Mouse (Mus musculus): Measurements from ENCODE around the gene Srbd1.

Srbd1 gene

GRCm38 (mm10) chr17:85981869-85982268 is 163.1 kb downstream of the Srbd1 start:
- DNase-seq (ENCODE audit: low spot score): no peak

GRCm38 (mm10) chr17:85978876-85979275 is 166.1 kb downstream of the Srbd1 start:
- no peak for DNase-seq (ENCODE audit: low spot score)

GRCm38 (mm10) chr17:85975077-85975476 is 169.9 kb downstream of the Srbd1 start:
- DNase-seq (ENCODE audit: low spot score): no peak

- no peak for DNase-seq (ENCODE audit: low spot score)
Measured at GRCm38 (mm10) chr17:85974591-85974990, 170.4 kb downstream of the Srbd1 start.

GRCm38 (mm10) chr17:85971120-85971519 is 173.9 kb downstream of the Srbd1 start:
- no peak for DNase-seq (ENCODE audit: low spot score)

GRCm38 (mm10) chr17:85961653-85962052 is 183.3 kb downstream of the Srbd1 start:
- DNase-seq (ENCODE audit: low spot score): no peak

- no peak for DNase-seq (ENCODE audit: low spot score)
Measured at GRCm38 (mm10) chr17:85951771-85952170, 193.2 kb downstream of the Srbd1 start.

- no peak for DNase-seq (ENCODE audit: low spot score)
Measured at GRCm38 (mm10) chr17:85949919-85950505, 195.0 kb downstream of the Srbd1 start.

GRCm38 (mm10) chr17:85948911-85949909 is 195.8 kb downstream of the Srbd1 start:
- no peak for DNase-seq (ENCODE audit: low spot score)

GRCm38 (mm10) chr17:85944726-85945125 is 200.2 kb downstream of the Srbd1 start:
- DNase-seq (ENCODE audit: low spot score): no peak

GRCm38 (mm10) chr17:85943994-85944640 is 200.9 kb downstream of the Srbd1 start:
- DNase-seq (ENCODE audit: low spot score): no peak

GRCm38 (mm10) chr17:85943551-85943981 is 201.4 kb downstream of the Srbd1 start:
- no peak for DNase-seq (ENCODE audit: low spot score)

- no peak for DNase-seq (ENCODE audit: low spot score)
Measured at GRCm38 (mm10) chr17:85943071-85943470, 201.9 kb downstream of the Srbd1 start.

GRCm38 (mm10) chr17:85942123-85942522 is 202.9 kb downstream of the Srbd1 start:
- no peak for DNase-seq (ENCODE audit: low spot score)

GRCm38 (mm10) chr17:85941141-85941738 is 203.7 kb downstream of the Srbd1 start:
- no peak for DNase-seq (ENCODE audit: low spot score)

GRCm38 (mm10) chr17:85937131-85937530 is 207.8 kb downstream of the Srbd1 start:
- no peak for DNase-seq (ENCODE audit: low spot score)

GRCm38 (mm10) chr17:85935268-85935667 is 209.7 kb downstream of the Srbd1 start:
- DNase-seq (ENCODE audit: low spot score): no peak

Measured in c-Kit-positive CD71-positive TER-119-positive erythroid progenitor cells, embryonic 14.5 days (primary cell).